Mouse (Mus musculus) CH12.LX (cell line): ENCODE data around the gene Slc35f2.

Experiments used
- BHLHE40 ChIP-seq: IDR thresholded peaks from 2 replicates; pipeline ENCODE4 v1.6.1; 2011; ENCODE audit warnings: mild to moderate bottlenecking, low read depth, low read length, improper control_type of control experiment
- CHD2 ChIP-seq: IDR thresholded peaks from 2 replicates; pipeline ENCODE4 v1.6.1; 2011; ENCODE audit warnings: low read length, improper control_type of control experiment
- CTCF ChIP-seq, 2 experiments: IDR thresholded peaks in 1 of 2; conservative IDR thresholded peaks in 1 of 2; 2 replicates each; pipeline ENCODE4 v1.5.1; 2011 to 2012; ENCODE audit warnings: low read depth in 2 of 2, low read length in 2 of 2, improper control_type of control experiment in 1 of 2, inconsistent platforms in 1 of 2, mild to moderate bottlenecking in 1 of 2, moderate library complexity in 1 of 2
- E2F4 ChIP-seq: IDR thresholded peaks from 2 replicates; pipeline ENCODE4 v1.6.1; 2011; ENCODE audit warnings: low read depth, low read length, improper control_type of control experiment; ENCODE audit not compliant: insufficient replicate concordance
- ETS1 ChIP-seq: conservative IDR thresholded peaks from 2 replicates; pipeline ENCODE4 v1.6.1; 2012; ENCODE audit warnings: low read depth, mild to moderate bottlenecking, inconsistent platforms, low read length, improper control_type of control experiment, moderate library complexity
- HCFC1 ChIP-seq: IDR thresholded peaks from 2 replicates; pipeline ENCODE4 v1.6.1; 2012; ENCODE audit warnings: low read depth, mild to moderate bottlenecking, inconsistent platforms, low read length, improper control_type of control experiment
- JUN ChIP-seq: IDR thresholded peaks from 2 replicates; pipeline ENCODE4 v1.6.1; 2011; ENCODE audit warnings: low read depth, mild to moderate bottlenecking, low read length, improper control_type of control experiment, moderate library complexity; ENCODE audit not compliant: insufficient read depth
- MAFK ChIP-seq: IDR thresholded peaks from 2 replicates; pipeline ENCODE4 v1.6.1; 2011; ENCODE audit warnings: low read length, improper control_type of control experiment; ENCODE audit not compliant: insufficient replicate concordance
- MAX ChIP-seq: IDR thresholded peaks from 2 replicates; pipeline ENCODE4 v1.6.1; 2011; ENCODE audit warnings: low read length, improper control_type of control experiment
- NRF1 ChIP-seq: IDR thresholded peaks from 2 replicates; pipeline ENCODE4 v1.6.1; 2014; ENCODE audit warnings: low read depth, mild to moderate bottlenecking, inconsistent platforms, low read length, improper control_type of control experiment, moderate library complexity
- POLR2A ChIP-seq: IDR thresholded peaks from 2 replicates; pipeline ENCODE4 v1.6.1; 2011; ENCODE audit warnings: low read depth, mild to moderate bottlenecking, improper control_type of control experiment, low read length
- USF2 ChIP-seq: conservative IDR thresholded peaks from 2 replicates; pipeline ENCODE4 v1.6.1; 2011; ENCODE audit warnings: low read depth, low read length, improper control_type of control experiment
- ZC3H11A ChIP-seq: IDR thresholded peaks from 2 replicates; pipeline ENCODE4 v1.6.1; 2012; ENCODE audit warnings: low read depth, mild to moderate bottlenecking, inconsistent platforms, low read length, improper control_type of control experiment

GRCm38 (mm10) chr9:53797141-53797540 is 25.8 kb downstream of the Slc35f2 start:
- no peak for TF ChIP-seq JUN
- no peak for TF ChIP-seq CTCF (conservative IDR thresholded peaks at IDR 0.05 in 1 of 2, IDR thresholded peaks at IDR 0.05 in 1 of 2; ENCODE audit: low read depth in 2 of 2, low read length in 2 of 2)
- TF ChIP-seq MAX = no peak
- TF ChIP-seq CHD2 = no peak
- TF ChIP-seq E2F4 = no peak
- no peak for TF ChIP-seq POLR2A
- no peak for TF ChIP-seq MAFK
- TF ChIP-seq USF2 = peak; percentile 35
- TF ChIP-seq ETS1 = no peak
- no peak for TF ChIP-seq ZC3H11A
- TF ChIP-seq BHLHE40 = no peak
- no peak for TF ChIP-seq NRF1
- TF ChIP-seq HCFC1 = no peak
